Mouse (Mus musculus) inflammation-experienced regulatory T-cells, adult 6 months (primary cell): ENCODE results near the gene Psme1. TPM values are rescaled to one million over a fixed set of nuclear protein-coding genes. Genes with fewer than 3 reads are reported as not detected.
A peak's percentile ranks its signal among the peaks of the same experiment; 100 is the strongest.

Experiments
- ATAC-seq: one replicate; pipeline ENCODE4 v1.8.0; 2017
- polyA plus RNA-seq, 3 experiments: library from polyadenylated mRNA; unstranded; fragments of 100-300 nt; shearing (Covaris generic); gene quantifications; one replicate each; pipeline ENCODE4 v1.2.1; 2017

Psme1 gene
- polyA plus RNA-seq, 3 experiments from 2014 or later, result 667 to 812 (median 693) TPM

- ATAC-seq, result no peak
Observed at GRCm38 (mm10) chr14:55571760-55572159, 6.2 kb upstream of the Psme1 start.

GRCm38 (mm10) chr14:55575302-55575701, 2.6 kb upstream of the Psme1 start, which contains the start of gene Fitm1:
Gene Fitm1 (plus strand): TSS chr14:55575617.
- ATAC-seq, result no peak

GRCm38 (mm10) chr14:55575711-55576110, 2.2 kb upstream of the Psme1 start:
- ATAC-seq, result no peak

- ATAC-seq, result no peak
Observed at GRCm38 (mm10) chr14:55576376-55576775, 1.5 kb upstream of the Psme1 start.

- ATAC-seq, result peak; percentile 52
Observed at GRCm38 (mm10) chr14:55578668-55579269, 846 bp downstream of the Psme1 start.

GRCm38 (mm10) chr14:55579511-55580496, 1.9 kb downstream of the Psme1 start:
- no peak for ATAC-seq

- no peak for ATAC-seq
Observed at GRCm38 (mm10) chr14:55580731-55581130, 2.8 kb downstream of the Psme1 start.

GRCm38 (mm10) chr14:55581981-55582681, 4.2 kb downstream of the Psme1 start:
- no peak for ATAC-seq

- no peak for ATAC-seq
Observed at GRCm38 (mm10) chr14:55584303-55584701, 6.4 kb downstream of the Psme1 start.

- peak; percentile 80 for ATAC-seq
Observed at GRCm38 (mm10) chr14:55584702-55585565, 7.0 kb downstream of the Psme1 start, which contains the start of gene Emc9. Gene Emc9 (minus strand): TSS chr14:55585302.

- peak; percentile 27 for ATAC-seq
Observed at GRCm38 (mm10) chr14:55585566-55585960, 7.6 kb downstream of the Psme1 start.

GRCm38 (mm10) chr14:55586149-55586548, 8.2 kb downstream of the Psme1 start:
- no peak for ATAC-seq

GRCm38 (mm10) chr14:55589271-55589670, 11.3 kb downstream of the Psme1 start:
- ATAC-seq, result no peak

GRCm38 (mm10) chr14:55589771-55590448, 12.0 kb downstream of the Psme1 start:
- ATAC-seq, result peak; percentile 32

GRCm38 (mm10) chr14:55590748-55591330, 12.9 kb downstream of the Psme1 start, which contains the start of gene Psme2:
Gene Psme2 (minus strand): TSS chr14:55591113.
- peak; percentile 57 for ATAC-seq

- peak; percentile 75 for ATAC-seq
Observed at GRCm38 (mm10) chr14:55591331-55591891, 13.5 kb downstream of the Psme1 start, which contains the start of gene Rnf31. Gene Rnf31 (plus strand): TSS chr14:55591708.

- ATAC-seq, result no peak
Observed at GRCm38 (mm10) chr14:55592226-55592625, 14.3 kb downstream of the Psme1 start.

- ATAC-seq, result no peak
Observed at GRCm38 (mm10) chr14:55596036-55596690, 18.2 kb downstream of the Psme1 start.

GRCm38 (mm10) chr14:55598521-55599390, 20.8 kb downstream of the Psme1 start:
- ATAC-seq, result no peak
